Mouse (Mus musculus): ENCODE results near the gene Serbp1. TPM values are rescaled to one million over a fixed set of nuclear protein-coding genes. Genes with fewer than 3 reads are reported as not detected.

Serbp1 gene
- polyA plus RNA-seq, 1 experiment from 2014 or later, result 281 TPM

Other genes with a start within 250 kb of the Serbp1 start
- 15.3 and 18.5 TPM in 2 replicates for gene Gadd45a, start 200.7 kb upstream of the Serbp1 start, polyA plus RNA-seq (2015; fragmentation: Nextera tagmentation; extraction: Ambion mirVana)
- gene Il12rb2, start 138.0 kb downstream of the Serbp1 start, polyA plus RNA-seq (2015; fragmentation: Nextera tagmentation; extraction: Ambion mirVana), result 0.08 and 0.10 TPM in 2 replicates

All from hindbrain, embryonic 16.5 days (tissue).